Mouse (Mus musculus) ovary, adult 10 weeks (tissue): ENCODE data around the gene Wdr43. TPM values are rescaled to one million over a fixed set of nuclear protein-coding genes. Genes with fewer than 3 reads are reported as not detected.

Experiments
- polyA plus RNA-seq: library from polyadenylated mRNA; stranded (reverse); fragments of 350-450 nt; fragmentation: Illumina TruSeq; extraction: RNeasy Lipid Tissue Mini Kit (QIAGEN cat#74804); gene quantifications from one replicate; pipeline ENCODE4 v1.2.3, GENCODE M21; 2014

Gene Wdr43
- 175 TPM for polyA plus RNA-seq

DNA sequence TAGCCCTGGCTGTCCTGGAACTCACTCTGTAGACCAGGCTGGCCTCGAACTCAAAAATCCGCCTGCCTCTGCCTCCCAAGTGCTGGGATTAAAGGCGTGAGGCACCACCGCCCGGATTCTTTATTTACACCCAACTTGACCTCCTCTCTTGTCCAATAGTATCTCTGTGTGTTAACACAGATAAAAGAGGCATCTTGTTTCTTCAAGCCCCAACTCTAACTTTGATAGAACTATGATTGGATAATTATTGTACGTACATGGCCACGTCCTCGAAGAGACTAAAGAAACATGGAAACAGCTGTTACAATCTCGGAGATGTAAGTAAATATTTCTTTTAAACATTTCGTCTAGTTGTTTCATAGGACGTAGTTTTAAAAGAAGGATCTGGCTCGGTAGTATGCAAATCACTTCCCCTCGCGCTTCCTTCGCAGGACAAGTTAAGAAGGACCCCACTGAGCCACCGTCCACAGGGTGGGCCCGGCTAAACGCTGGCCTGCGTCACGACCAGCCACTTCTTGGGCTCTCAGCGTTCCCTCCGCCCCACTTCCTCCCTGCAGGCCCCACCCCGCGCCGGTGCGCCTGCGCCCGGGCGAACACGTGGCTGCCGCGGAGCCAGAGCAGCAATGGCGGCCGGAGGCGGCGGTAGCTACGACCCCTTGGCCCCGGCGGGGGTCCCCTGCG, at the start of gene Wdr43:
TSS of gene Wdr43 (plus strand) at position 258 of the 681 bp plus-strand sequence.

DNA sequence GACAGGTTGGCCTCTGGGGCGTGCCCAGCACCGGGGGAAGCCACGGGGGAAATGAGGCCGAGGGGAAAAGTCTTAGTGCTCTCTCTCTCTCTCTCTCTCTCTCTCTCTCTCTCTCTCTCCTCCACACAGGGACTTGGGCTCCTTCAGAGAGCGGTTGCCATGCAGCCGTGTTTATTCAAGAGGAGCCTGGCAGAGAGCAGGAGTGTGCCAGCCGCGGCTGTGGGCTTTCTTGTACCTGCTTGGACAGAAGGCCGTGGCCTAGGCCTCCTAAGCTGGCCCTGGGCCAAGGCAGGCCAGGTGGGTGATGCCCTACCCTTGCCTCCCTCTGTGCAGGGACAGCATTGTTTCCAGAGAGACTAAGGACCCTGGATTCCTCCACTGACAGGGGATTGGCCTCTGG, 57.4 kb downstream of the Wdr43 start, which contains the start of gene Togaram2:
TSS of gene Togaram2 (plus strand) at position 170 of the 400 bp plus-strand sequence.

Other genes with a start within 250 kb of the Wdr43 start
- gene Gm4707, start 156.0 kb upstream of the Wdr43 start, polyA plus RNA-seq = not detected
- gene Smchd1, start 140.6 kb upstream of the Wdr43 start, polyA plus RNA-seq = 146 TPM
- 35.4 TPM for gene Ndc80, start 89.0 kb upstream of the Wdr43 start, polyA plus RNA-seq
- 2.3 TPM for gene Spdya, start 63.8 kb upstream of the Wdr43 start, polyA plus RNA-seq
- gene Togaram2, start 57.4 kb downstream of the Wdr43 start, polyA plus RNA-seq = 0.14 TPM
- gene Pcare, start 137.0 kb downstream of the Wdr43 start, polyA plus RNA-seq = not detected
- gene Clip4, start 152.6 kb downstream of the Wdr43 start, polyA plus RNA-seq = 47.2 TPM